Mouse (Mus musculus): ENCODE results near the gene Grid1. TPM values are rescaled to one million over a fixed set of nuclear protein-coding genes. Genes with fewer than 3 reads are reported as not detected.
A peak's percentile ranks its signal among the peaks of the same experiment; 100 is the strongest.

Gene Grid1
- polyA plus RNA-seq, 1 experiment from 2014 or later: 0.36 TPM

- no peaks in the 10 kb centered on the region for H3K4me1 ChIP-seq (replicated peaks; ENCODE audit: control insufficient read depth, insufficient read depth, low read length)
- no peak overlapping the region for H3K27ac ChIP-seq (ENCODE audit: low read depth, low read length)
- peaks cover 2% of the 10 kb centered on the region; the same call in 1 of the 2 replicates for H3K27me3 ChIP-seq (ENCODE audit: control insufficient read depth, insufficient read depth, low read length)
- H3K4me3 ChIP-seq (ENCODE audit: low read depth, low read length): no peak overlapping the region
- DNase-seq (ENCODE audit: low spot score) (no peak), ATAC-seq (replicated peaks; ENCODE audit: low FRiP score) (no peak)
- no peak overlapping the region for H3K4me2 ChIP-seq (ENCODE audit: low read depth, low read length, severe bottlenecking)
- no peaks in the 10 kb centered on the region for H3K9me3 ChIP-seq (ENCODE audit: control insufficient read depth, low read length)
- no peak overlapping the region for H3K9ac ChIP-seq (ENCODE audit: low read length)
- 85% methylated on average over 7 of the region's 7 CpGs for WGBS
- H3K36me3 ChIP-seq (ENCODE audit: control insufficient read depth, insufficient read depth, low read length): no peaks in the 10 kb centered on the region
Observed at GRCm38 (mm10) chr14:34778760-34779159, 41.1 kb upstream of the Grid1 start.

DNA sequence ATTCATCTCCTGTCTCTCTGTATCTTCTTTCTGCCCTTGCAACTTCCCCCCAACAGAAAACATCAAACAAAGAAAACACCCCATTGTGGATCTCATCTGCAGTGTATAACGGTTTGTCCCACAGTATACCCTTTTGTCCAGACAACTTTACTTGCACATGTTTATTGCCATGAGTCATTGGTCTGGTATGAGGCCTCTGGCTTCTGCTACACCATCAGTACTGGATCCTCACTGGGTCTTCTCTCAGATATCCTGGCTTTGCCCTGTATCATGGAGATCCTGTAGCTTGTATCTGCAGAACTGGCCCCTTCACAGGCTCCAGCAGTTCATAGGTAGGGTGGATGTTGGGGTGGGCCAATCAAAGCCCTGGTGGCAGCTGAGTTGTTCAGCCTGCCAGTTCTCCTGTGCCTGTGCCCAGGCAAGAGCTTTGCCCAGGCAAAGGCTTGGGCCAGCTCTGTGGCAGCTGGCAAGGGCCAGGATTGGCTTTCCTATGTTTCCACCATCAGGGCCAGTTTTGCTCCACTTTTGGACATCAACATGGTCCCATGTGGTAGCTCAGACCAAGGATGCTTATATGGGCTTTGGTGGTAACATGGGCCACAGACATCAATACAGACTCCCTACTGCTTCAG, 26.4 kb upstream of the Grid1 start:
- no peak overlapping the region for H3K27ac ChIP-seq (ENCODE audit: low read depth, low read length)
- no peaks in the 10 kb centered on the region for H3K36me3 ChIP-seq (ENCODE audit: control insufficient read depth, insufficient read depth, low read length)
- H3K4me3 ChIP-seq (ENCODE audit: low read depth, low read length): no peak overlapping the region
- no peaks in the 10 kb centered on the region for H3K9me3 ChIP-seq (ENCODE audit: control insufficient read depth, low read length)
- no peak overlapping the region for H3K9ac ChIP-seq (ENCODE audit: low read length)
- no peaks in the 10 kb centered on the region for H3K27me3 ChIP-seq (ENCODE audit: control insufficient read depth, insufficient read depth, low read length)
- ATAC-seq (replicated peaks; ENCODE audit: low FRiP score): no peak
- H3K4me1 ChIP-seq (replicated peaks; ENCODE audit: control insufficient read depth, insufficient read depth, low read length): no peaks in the 10 kb centered on the region
- DNase-seq (ENCODE audit: low spot score): no peak
- 75% methylated on average over 1 of the region's 1 CpGs for WGBS
- H3K4me2 ChIP-seq (ENCODE audit: low read depth, low read length, severe bottlenecking): no peak overlapping the region

DNA sequence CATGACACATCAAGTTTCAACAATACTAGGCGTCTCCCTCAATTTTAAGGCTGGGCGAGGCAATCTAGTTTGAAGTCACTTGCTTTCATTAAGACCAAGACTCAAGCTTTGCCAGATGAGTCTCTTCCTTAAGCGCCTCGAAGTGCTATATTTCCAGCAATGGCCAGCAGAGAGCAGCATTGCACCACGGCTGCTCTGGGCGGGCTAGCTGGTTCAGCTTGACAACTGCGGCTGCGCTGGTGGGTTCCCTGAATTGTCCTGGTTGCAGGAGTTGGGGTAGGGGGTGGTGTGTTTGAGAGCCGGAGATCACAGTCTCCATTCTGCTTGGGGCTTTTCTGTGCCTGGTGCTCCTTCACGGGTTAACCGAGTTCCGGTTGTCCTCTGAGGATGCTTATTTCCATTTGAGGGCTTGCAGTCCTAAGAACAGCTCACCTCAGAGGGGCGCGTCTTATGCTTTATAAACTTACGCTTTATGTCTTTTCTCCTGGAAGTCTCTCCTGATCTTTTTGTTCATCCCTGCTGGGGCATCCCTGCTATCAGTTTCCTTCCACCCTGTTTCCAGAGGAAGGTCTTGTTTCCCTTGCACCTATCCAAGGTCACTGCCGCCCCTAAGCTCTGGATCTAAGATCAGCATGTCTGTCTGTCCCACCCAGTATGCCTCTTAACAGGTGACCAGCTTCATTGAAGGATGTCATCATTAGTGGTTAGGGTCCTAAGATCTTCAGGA, 9.0 kb upstream of the Grid1 start:
- no peaks in the 10 kb centered on the region for H3K4me1 ChIP-seq (replicated peaks; ENCODE audit: control insufficient read depth, insufficient read depth, low read length)
- H3K36me3 ChIP-seq (ENCODE audit: control insufficient read depth, insufficient read depth, low read length): no peaks in the 10 kb centered on the region
- no peak overlapping the region for H3K9ac ChIP-seq (ENCODE audit: low read length)
- 16% methylated on average over 16 of the region's 16 CpGs for WGBS
- H3K4me3 ChIP-seq (ENCODE audit: low read depth, low read length): no peak overlapping the region
- no peaks in the 10 kb centered on the region for H3K27me3 ChIP-seq (ENCODE audit: control insufficient read depth, insufficient read depth, low read length)
- DNase-seq (ENCODE audit: low spot score) (peak; percentile 93), ATAC-seq (replicated peaks; ENCODE audit: low FRiP score) (peak; percentile 83)
- H3K9me3 ChIP-seq (ENCODE audit: control insufficient read depth, low read length): no peaks in the 10 kb centered on the region
- H3K27ac ChIP-seq (ENCODE audit: low read depth, low read length): no peak overlapping the region
- peak overlapping the region; percentile 28; the same call in 1 of the 2 replicates for H3K4me2 ChIP-seq (ENCODE audit: low read depth, low read length, severe bottlenecking)

GRCm38 (mm10) chr14:34811490-34811808, 8.5 kb upstream of the Grid1 start:
- no peak for ATAC-seq (replicated peaks; ENCODE audit: low FRiP score)
- WGBS: 76% methylated on average over 10 of the region's 10 CpGs
- DNase-seq (ENCODE audit: low spot score): peak; percentile 39
- H3K9ac ChIP-seq (ENCODE audit: low read length): no peak overlapping the region
- H3K4me1 ChIP-seq (replicated peaks; ENCODE audit: control insufficient read depth, insufficient read depth, low read length): no peaks in the 10 kb centered on the region
- H3K9me3 ChIP-seq (ENCODE audit: control insufficient read depth, low read length): no peaks in the 10 kb centered on the region
- H3K36me3 ChIP-seq (ENCODE audit: control insufficient read depth, insufficient read depth, low read length): no peaks in the 10 kb centered on the region
- H3K4me2 ChIP-seq (ENCODE audit: low read depth, low read length, severe bottlenecking): no peak overlapping the region
- H3K27ac ChIP-seq (ENCODE audit: low read depth, low read length): no peak overlapping the region
- no peak overlapping the region for H3K4me3 ChIP-seq (ENCODE audit: low read depth, low read length)
- peaks cover 4% of the 10 kb centered on the region; the same call in 1 of the 2 replicates for H3K27me3 ChIP-seq (ENCODE audit: control insufficient read depth, insufficient read depth, low read length)

DNA sequence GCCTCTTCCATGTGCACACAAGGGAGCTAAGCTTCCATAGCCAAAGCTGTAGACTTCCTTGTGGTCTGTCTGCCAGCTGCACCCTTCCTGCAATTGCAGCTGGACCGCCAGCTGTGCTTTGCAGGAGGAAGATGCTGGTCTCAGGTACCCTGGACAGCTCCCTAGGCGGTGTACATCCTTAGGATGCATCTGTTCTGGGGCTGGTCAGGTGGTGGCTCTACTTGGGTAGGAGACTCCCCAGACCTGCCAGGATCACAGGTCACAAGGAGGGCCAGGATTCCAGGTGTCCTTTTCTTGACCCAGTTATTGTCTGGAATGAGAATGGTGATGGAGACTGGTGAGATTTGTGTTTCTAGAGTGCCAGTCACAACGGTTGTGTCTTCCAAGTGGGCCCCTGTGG, 3.6 kb upstream of the Grid1 start:
- H3K9me3 ChIP-seq (ENCODE audit: control insufficient read depth, low read length): no peaks in the 10 kb centered on the region
- DNase-seq (ENCODE audit: low spot score) (peak; percentile 55), ATAC-seq (replicated peaks; ENCODE audit: low FRiP score) (no peak)
- H3K4me3 ChIP-seq (ENCODE audit: low read depth, low read length): no peak overlapping the region
- H3K36me3 ChIP-seq (ENCODE audit: control insufficient read depth, insufficient read depth, low read length): no peaks in the 10 kb centered on the region
- H3K4me1 ChIP-seq (replicated peaks; ENCODE audit: control insufficient read depth, insufficient read depth, low read length): peaks cover 9% of the 10 kb centered on the region; the same call in 1 of the 2 replicates
- no peak overlapping the region for H3K9ac ChIP-seq (ENCODE audit: low read length)
- H3K27me3 ChIP-seq (ENCODE audit: control insufficient read depth, insufficient read depth, low read length): peaks cover 45% of the 10 kb centered on the region
- no peak overlapping the region for H3K27ac ChIP-seq (ENCODE audit: low read depth, low read length)
- H3K4me2 ChIP-seq (ENCODE audit: low read depth, low read length, severe bottlenecking): no peak overlapping the region
- WGBS: 38% methylated on average over 3 of the region's 3 CpGs

GRCm38 (mm10) chr14:34818387-34818980, 1.4 kb upstream of the Grid1 start:
- Histone ChIP-seq H3K4me2 (ENCODE audit: low read depth, low read length, severe bottlenecking) (no peak overlapping the region; the same call in 1 of the 2 replicates), H3K9ac (ENCODE audit: low read length) (no peak overlapping the region; the same call in 1 of the 2 replicates), H3K36me3 (ENCODE audit: control insufficient read depth, insufficient read depth, low read length) (no peaks in the 10 kb centered on the region), H3K4me1 (replicated peaks; ENCODE audit: control insufficient read depth, insufficient read depth, low read length) (peaks cover 17% of the 10 kb centered on the region; the same call in 1 of the 2 replicates), H3K27ac (ENCODE audit: low read depth, low read length) (no peak overlapping the region), H3K9me3 (ENCODE audit: control insufficient read depth, low read length) (no peaks in the 10 kb centered on the region), H3K27me3 (ENCODE audit: control insufficient read depth, insufficient read depth, low read length) (peaks cover 61% of the 10 kb centered on the region), H3K4me3 (ENCODE audit: low read depth, low read length) (peak overlapping the region; percentile 63)
- DNase-seq (ENCODE audit: low spot score): peak; percentile 43
- 3% methylated on average over 9 of the region's 9 CpGs for WGBS
- ATAC-seq (replicated peaks; ENCODE audit: low FRiP score): no peak

- Histone ChIP-seq H3K4me2 (ENCODE audit: low read depth, low read length, severe bottlenecking) (peak overlapping the region; percentile 94), H3K27me3 (ENCODE audit: control insufficient read depth, insufficient read depth, low read length) (peaks cover 61% of the 10 kb centered on the region), H3K9ac (ENCODE audit: low read length) (peak overlapping the region; percentile 63), H3K4me3 (ENCODE audit: low read depth, low read length) (peak overlapping the region; percentile 63), H3K36me3 (ENCODE audit: control insufficient read depth, insufficient read depth, low read length) (no peaks in the 10 kb centered on the region), H3K4me1 (replicated peaks; ENCODE audit: control insufficient read depth, insufficient read depth, low read length) (peaks cover 17% of the 10 kb centered on the region; the same call in 1 of the 2 replicates), H3K27ac (ENCODE audit: low read depth, low read length) (no peak overlapping the region), H3K9me3 (ENCODE audit: control insufficient read depth, low read length) (no peaks in the 10 kb centered on the region)
- ATAC-seq (replicated peaks; ENCODE audit: low FRiP score) (peak; percentile 80), DNase-seq (ENCODE audit: low spot score) (peak; percentile 87)
- WGBS: under 1% methylated on average over 58 of the region's 85 CpGs
Observed at GRCm38 (mm10) chr14:34819121-34819918, 588 bp upstream of the Grid1 start.

DNA sequence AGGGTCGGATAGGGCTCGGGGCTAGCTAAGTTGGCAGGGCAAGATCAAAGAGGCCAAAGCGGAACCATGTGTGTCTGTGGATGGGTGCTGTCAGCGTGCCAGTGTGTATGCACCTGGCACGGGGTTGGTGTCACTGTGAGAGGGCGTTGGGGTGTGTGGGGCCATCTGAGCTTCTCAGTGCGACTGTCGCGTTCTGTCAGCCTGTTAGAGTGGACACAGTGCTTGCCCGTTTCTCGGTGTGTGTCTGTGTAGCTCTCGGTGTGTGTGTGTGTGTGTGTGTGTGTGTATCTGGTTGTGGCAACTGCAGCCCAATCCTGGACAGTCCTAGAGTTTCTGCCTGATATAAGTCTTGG, 721 bp downstream of the Grid1 start:
- no peaks in the 10 kb centered on the region for H3K36me3 ChIP-seq (ENCODE audit: control insufficient read depth, insufficient read depth, low read length)
- no peak for ATAC-seq (replicated peaks; ENCODE audit: low FRiP score)
- H3K4me3 ChIP-seq (ENCODE audit: low read depth, low read length): peak overlapping the region; percentile 63
- H3K4me2 ChIP-seq (ENCODE audit: low read depth, low read length, severe bottlenecking): peak overlapping the region; percentile 94
- H3K27ac ChIP-seq (ENCODE audit: low read depth, low read length): no peak overlapping the region
- 1% methylated on average over 12 of the region's 12 CpGs for WGBS
- H3K4me1 ChIP-seq (replicated peaks; ENCODE audit: control insufficient read depth, insufficient read depth, low read length): peaks cover 17% of the 10 kb centered on the region; the same call in 1 of the 2 replicates
- no peak for DNase-seq (ENCODE audit: low spot score)
- H3K27me3 ChIP-seq (ENCODE audit: control insufficient read depth, insufficient read depth, low read length): peaks cover 61% of the 10 kb centered on the region
- no peaks in the 10 kb centered on the region for H3K9me3 ChIP-seq (ENCODE audit: control insufficient read depth, low read length)
- H3K9ac ChIP-seq (ENCODE audit: low read length): peak overlapping the region; percentile 63
